Mouse (Mus musculus) heart, postnatal 4 days (tissue): ENCODE data around the gene Neil1. TPM values are rescaled to one million over a fixed set of nuclear protein-coding genes. Genes with fewer than 3 reads are reported as not detected.

Source experiments
- DNase-seq: peaks from one replicate; pipeline ENCODE4 v3.0.0; 2021
- total RNA-seq, 2 experiments: library from RNA; stranded (reverse); gene quantifications; 2 replicates each; pipeline ENCODE4 v1.2.3; 2021

The Neil1 gene
- total RNA-seq: 1 to 10 TPM; 3.5 to 5.0 TPM

DNA sequence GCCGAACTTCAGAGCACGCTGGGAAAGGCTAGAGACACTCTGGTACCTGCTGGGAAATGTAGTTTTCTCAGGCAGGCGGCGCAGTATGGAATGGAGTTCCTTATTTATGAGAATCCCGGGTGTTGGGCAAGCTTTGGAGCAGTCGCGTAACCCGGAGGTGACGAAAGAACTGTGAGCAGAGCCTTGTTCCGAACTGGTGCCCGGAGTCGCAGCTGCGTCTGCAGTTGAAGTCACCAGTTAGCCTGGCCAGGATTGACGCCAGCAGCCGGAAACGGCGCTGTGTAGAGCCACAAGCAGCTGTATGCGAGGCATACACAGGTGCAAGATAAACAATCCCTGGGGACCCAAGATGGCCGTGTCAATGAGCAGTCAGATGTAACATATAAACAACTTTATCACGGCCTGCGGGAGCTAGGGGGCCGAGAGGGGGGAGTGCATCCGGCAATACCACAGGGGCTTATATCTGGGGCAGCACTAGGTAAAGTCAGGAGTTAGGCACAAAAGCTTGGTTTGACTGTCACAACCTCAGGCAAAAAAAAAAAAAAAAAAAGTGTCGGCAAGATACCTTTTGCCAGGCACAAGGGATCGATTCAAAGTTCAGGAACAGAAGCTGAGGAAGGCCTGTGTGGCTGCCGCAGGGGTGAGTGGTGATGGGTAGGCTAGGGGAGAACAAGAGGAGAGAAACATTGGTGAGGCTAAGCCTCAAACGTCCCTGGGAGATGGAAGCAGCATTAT, at the start of gene Neil1:
Gene Neil1 (minus strand): TSS at position 162 of the 735 bp plus-strand sequence.
- peak; percentile 81 for DNase-seq

DNA sequence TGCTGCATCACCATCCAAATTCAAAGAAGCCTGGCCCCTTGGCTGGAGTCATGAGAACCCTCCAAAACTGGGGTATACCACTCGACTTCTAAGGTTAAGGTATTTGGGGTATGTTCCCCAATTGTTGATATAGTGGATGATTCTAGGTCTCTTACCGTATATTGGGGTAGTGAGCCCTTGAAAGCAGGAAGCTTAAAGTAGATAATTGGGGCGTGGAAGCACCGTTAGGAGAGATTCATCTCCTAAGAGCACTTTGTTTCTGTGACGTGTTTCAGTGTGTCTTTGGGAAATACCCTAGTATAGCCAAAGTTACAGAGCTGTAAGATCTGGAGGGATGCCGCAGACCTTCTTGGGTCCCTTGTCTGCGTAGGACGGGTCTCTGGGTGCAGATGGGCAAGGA, 49.3 kb upstream of the Neil1 start:
- DNase-seq: no peak

DNA sequence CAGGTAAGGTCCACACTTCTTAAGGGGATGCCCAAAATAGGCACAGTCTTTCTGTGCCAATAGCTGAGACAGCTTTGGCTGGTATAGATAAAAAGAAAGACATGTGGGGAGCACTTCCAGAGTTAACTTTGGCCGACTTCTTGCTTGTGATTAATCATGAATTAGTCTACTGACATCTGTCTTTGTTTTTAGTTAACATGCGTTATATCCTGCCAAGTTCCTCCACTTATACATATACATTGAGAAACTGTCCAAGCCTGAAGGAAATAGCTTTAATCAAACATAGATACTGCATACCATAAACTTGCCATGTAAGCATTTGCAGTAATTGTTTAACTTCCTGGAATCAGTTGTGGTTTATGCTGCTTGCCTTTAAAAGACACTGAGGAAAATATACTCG, 48.6 kb upstream of the Neil1 start:
- DNase-seq: no peak

DNA sequence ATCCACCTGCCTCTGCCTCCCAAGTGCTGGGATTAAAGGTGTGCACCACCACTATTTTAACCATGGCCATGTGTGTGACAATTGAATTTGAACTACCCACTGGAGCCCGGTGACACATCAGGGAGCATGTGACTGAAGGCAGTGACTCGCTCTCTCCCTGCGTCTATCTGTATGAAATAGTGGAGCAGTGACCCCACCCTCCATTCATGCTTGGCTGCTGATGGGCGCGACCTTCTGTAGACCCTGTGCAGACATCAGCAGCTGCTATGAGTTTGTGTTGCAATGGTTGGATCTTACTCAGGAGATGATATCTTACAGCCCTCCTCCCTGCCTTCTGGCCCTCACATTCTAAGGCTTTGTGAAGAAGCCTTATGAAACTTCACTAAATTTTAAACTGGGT, 20.3 kb upstream of the Neil1 start:
- DNase-seq: no peak

DNA sequence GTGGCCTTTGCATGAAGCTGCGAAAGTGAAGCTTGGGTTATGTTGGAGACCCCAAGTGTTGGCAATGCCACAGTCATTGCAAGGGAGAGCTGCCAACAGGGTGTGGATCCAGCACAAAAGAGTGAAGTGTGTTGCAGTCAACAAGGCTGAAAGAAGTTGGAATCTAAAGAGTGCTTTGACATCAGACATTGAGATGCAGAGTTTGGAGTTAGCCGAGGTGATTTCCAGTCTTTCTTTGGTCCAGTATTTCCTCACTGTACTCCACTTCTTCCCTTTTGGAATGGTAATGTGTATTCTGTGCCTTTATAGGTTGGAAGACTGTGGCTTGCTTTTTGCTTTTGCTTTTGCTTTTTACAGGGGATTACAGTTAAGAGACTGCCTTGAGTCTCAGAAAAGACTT, 18.1 kb upstream of the Neil1 start:
- DNase-seq: no peak

DNA sequence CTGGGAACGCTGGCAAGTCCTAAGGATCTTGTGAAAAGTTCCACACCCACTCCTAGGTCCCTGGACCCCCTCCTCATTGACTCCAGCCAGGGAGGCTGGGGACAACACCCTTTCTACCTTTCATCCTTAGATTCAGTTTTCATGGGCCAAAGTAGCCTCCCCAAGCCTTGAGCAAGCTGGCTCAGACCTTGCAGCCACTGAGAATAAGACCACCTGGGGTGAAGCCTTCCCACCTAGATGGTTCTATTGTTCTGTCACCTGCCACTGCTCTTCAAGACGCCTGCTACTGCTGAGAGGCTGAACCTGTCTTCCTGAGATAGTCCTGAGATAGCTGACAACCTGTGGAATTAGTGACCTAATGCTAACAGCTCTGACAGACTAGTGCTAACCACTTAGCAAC, 15.0 kb upstream of the Neil1 start:
- no peak for DNase-seq

DNA sequence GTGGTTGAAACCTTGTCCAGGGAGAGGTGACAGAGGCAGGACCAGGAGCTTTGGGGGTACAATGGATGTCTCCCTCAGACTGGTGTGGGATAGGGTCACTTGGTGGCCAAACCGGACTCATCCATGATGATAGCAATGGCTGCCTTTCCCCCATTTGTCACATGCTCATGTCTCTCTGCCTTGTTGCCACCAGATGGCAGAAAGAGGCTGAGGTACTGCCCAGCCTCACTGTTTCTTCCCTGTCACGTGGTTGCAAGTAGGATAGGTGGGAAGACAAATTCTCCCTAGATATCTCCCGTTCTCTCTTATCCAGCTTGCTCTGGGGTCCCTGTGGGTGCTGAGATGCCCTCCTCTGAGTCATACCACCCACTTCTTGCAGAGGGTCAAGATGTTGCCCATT, 14.4 kb upstream of the Neil1 start:
- no peak for DNase-seq

DNA sequence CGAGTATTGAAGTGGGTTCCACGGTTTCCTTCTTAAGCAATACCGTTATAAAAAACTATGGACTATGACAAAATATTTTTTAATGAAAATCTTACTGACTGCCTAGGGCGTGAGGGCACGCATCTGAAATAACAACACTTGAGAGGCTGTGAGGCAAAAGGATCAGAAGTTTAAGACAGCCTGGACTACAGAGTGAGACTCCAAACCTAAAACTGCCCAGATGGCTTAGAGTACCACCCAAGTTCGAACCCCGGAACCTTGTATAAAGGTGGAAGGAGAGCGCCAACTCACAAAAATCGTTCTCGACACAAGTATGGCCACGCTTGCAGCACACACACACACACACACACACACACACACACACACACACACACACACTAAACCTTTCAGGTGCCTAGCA, 10.4 kb upstream of the Neil1 start:
- DNase-seq: no peak

DNA sequence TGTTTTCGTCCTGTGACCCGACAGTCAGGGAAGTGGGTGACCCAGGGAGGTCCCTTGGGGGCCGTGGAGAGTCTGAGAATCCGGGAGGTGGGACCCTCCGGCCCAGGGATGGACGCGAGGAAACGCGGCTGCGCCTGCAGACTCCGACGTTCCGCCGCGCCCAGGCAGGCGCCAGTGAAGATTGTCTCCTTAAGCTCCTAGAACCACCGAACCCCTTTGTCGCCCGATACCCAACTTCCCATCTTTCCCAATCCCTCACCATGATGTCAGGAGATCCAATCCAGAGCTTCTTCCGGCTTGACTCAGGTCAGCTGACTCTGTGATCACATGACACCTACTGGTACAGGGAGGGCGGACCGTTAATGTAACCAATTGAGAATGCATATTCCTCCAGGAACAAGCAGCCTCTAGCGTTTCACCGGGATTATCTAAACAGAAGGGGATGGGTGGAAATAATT, 9.9 kb upstream of the Neil1 start, which contains the start of gene Commd4:
Gene Commd4 (minus strand): TSS at position 319 of the 458 bp plus-strand sequence.
- peak; percentile 95 for DNase-seq

DNA sequence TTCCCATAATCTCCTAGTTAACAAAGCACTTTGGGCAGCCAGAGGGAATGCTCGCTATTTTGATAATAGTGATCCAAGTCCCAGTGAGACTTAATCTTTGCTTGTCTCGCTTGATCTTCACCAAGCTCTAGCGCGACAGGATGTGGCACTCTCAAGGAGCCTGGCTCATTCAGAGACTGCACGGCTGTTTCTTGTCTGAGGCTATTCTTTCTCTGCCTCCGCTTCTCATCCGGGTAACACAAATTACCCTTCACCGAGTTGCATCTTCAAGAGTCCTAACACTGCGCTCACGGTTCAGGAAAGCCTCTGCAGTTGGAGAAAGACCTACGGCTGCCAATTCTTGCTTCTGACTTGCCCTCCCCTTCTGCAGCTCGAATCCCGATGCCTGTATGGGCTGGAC, 9.4 kb upstream of the Neil1 start:
- no peak for DNase-seq

DNA sequence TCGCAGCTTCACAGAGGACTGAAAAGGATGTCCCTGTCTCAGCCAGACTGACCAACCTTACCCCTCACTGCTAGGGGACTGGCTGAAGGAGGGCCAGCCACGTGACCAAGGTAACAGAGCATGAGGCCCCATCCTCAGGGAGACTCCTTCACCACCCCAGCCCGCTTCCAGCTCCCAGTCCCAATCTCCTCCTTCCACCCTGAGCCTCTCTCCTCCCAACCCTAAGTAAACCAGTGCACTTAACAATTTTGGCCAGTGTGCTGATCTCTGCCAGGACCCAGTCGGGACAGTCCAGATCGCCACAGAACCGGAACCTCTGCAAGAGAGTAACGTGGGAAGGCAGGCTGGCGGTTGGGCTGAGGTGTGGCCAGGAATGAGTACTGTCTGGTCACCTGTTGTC, 8.7 kb upstream of the Neil1 start:
- DNase-seq: no peak

DNA sequence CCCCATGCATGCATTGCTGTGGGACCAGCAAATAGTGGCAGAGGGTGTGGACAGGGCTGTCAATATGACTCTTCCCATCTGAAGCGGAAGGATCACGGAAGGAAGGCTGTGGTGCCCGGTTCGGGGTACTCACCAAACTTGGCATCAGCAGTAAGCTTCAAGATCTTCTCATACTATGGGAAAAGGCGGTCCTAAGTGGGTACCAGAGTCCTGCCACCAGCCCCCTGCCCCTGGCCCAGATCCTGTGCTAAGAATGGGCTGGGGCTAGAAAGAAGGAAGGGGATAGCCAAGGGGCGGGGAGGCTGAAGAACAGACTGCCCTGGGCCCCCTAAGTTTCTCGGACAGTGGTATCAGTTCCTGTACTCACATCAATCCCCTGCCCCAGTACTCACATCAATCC, 8.3 kb upstream of the Neil1 start:
- no peak for DNase-seq

DNA sequence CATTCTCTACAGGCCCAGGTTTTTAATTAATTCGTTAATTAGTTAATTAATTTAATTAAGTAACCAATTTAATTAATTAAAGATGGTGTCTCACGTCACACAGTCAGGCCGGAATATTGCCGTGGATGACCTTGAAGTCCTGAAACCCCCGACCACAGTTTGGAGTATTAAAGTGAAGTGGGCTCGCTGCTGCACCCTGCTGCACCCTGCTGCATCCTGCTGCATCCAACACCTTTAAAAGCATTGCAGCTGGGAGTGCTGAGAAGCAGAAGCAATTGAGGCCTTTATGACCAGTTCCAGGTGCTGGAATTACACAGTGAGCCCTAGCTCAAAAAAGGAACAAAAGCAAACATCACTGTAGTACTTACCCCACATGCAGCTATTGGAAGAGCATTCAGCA, 4.2 kb upstream of the Neil1 start:
- DNase-seq: no peak

DNA sequence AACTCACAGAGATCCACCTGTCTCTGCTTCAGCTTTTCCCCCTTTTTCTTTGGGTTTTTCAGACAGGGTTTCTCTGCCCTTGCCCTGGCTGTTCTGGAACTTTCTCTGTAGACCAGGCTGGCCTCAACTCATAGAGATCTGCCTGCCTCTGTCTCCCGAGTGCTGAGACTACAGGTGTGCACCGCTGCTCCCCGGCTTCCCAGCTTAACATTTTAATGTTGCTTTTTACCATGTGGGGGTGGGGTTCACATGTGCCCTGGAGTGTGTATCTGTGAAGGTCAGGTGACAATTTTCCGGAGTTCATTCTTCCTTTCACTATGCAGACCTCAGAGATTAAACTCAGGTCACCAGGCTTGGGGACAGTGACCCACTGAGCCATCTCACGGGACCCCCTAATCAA, 2.1 kb upstream of the Neil1 start:
- DNase-seq: no peak

DNA sequence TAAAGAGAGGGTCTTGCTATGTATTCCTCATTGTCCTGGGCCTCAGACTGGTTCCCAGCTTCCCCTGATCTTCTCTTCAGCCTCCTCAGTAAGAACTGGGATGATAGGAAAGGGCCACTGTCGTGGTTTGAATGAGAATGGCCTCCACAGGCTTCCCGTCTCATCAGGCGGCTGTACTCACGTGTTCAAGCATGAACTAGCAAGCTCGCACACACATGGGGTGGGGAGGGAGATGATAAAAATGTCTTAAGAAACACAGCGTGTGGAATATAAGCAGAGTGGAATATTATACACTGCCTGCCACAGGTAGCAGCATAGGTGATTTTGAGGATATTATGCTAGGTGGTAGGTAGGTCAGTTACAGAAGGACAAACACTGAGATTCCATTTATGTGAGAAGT, 916 bp upstream of the Neil1 start:
- DNase-seq: no peak

DNA sequence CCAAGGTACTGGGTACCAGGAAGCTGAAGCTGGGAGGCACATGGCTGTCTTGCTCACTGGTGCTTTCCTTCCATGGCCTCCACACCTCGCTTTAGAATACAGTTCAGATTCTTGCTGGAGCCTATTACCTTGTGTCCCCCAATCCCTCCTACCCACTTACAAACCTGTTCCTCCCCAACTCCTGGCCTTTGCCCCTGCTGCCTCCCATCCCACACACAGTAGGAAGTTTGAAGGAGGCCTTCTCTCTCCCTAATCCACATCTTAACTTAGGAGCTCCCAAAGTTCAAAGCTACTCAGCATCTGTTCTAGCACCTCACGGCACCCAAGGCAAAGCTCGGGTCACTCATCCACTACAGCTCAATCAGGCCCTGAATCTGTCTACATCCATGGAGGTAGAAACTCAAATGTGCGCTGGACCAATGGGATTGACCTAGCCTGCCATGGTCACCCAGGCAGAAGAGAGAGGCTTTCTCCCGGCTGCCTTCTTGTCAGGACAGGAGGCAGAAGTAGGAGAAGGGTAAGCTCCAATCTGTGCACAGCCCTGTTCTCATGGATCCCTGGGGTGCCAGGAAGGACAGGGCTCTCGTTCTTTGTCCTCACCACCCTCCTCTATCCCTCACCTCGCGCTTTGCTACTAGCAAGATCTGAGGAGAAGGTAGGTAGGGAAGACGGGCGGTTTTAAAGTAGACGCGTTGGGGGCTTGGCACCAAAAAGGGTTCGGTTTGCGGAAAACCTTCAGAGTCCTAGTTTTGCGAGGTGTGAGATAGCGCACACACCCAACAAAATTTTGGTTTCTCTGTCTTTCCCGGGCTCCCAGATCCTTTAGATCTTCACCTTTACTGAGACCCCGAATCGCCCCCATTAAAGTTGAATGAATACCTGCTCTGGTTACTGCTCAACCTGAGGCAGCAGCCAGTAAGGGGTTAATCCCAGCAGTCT, 631 bp downstream of the Neil1 start:
- DNase-seq: no peak

DNA sequence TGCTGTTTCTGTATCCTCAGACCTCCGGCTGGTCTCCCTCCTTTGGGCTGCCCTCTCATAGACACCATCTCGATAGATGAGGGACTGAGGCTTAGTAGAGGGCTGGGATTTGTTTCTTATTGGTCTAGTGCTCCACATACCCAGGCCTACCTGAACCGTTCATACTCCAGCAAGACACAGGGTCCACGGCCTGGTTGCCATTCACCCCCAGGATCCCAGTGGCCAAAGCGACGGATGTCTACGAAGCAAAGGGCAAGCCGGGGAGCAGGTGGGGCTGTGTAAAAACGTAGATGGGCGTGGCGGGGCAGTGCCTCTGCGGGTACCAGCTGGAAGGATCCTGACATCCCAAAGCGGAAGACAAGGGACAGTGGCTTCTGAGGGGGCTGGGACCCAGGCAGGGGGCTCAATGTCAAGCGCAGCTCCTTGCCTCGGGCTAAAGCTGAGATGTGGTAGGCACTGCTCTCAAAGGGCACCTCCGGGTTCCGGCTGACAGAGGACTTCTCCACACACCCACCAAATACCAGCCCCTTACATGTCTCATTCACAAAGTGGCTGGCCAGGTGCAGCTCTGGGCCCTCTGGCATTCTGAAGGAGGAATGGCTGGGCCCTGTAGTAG, 1.5 kb downstream of the Neil1 start:
- DNase-seq: no peak

DNA sequence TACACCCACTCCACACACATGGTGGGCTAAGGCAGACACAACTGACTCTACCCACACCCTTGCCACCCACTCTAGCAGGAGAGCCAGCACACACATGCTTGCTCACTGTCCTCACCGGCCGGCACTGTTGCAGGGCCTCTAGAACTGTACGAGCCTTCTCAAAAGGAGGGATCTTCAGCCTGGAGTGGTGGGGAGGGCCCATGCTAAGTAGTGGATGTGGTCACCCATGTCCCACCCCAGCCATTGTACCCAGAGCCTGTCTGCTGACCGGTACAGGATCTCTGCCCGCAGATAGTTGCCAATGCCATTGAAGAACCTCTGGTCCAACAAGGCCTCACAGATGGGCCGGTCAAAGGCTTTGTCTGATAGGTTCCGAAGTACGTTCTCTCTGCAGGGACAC, 3.3 kb downstream of the Neil1 start:
- DNase-seq: no peak

DNA sequence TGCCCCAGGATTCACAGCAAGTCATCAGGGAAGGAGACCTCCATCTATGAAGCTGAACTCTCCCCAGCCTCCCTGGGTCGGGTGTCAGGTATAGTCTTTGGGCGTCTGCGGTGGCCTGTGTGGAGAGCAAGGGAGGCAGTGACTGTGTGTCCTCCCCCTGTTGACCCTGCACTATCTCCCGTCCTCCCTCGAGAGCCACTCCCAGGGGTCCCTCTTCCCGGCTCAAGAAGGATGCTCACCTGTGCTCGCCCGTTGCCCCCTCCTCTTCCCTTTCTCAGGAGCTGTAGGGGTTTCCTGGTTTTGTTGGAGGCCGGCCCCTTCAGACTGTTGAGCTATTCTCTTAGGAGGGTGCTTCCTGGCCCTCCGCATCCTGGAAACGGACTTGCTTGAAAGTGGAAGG, 4.9 kb downstream of the Neil1 start:
- DNase-seq: no peak

DNA sequence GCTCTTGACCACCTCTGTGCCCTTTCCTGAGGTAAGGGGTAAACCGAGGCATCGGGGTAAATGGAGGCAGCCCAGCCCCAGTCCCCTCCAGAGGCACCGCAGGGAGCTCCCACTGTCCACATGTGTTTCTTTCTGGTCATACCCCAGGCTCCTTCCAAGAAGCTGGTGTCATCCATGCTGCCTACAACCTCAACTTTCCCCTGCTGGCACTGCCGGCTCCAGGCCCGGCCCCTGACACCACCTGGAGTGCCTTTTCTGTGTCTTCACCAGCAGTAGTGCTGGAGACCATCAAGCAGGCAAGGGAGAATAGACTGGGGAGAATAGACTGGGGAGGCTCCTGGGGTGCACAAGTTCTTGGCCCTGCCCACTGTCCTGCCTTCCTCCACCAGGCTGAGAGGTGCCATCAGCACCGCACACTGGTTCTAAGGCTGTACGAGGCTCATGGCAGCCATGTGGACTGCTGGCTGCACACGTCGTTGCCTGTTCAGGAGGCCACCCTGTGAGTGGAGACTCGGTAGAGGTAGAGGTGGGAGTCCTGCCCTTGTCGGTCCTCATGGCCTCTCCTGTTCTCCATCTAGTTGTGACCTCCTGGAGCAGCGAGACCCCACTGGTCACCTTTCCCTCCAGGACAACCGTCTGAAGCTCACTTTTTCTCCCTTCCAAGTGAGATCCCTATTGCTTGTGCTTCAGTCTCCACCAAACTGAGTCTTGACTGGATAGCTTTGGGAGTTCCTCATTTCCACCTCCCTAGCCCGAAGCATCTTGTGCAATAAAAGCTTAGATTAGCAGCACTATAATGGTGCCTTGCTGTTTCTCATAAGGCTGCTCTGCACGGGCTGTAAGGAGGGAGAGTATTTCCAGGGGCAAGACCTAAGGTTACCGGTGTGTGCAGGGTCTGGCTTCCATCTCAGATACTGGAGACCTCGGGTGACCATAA, 6.4 kb downstream of the Neil1 start:
- no peak for DNase-seq

DNA sequence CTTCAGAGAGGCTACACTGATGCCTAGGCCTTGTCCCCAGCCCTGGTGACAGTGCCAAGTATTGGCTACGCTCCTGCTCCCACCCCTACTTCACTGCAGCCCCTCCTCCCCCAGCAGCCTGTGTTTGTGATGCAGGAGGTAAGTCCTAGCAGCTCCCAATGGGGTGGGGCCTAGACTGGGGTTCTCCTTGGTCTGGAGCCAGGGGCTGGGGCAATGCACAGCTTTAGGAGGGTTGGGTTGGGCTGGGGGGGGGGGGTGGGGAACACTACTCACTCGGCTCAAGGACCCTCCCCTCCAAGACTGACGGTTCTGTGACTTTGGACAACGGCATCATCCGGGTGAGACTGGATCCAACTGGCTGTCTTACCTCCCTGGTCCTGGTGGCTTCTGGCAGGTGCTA, 8.5 kb downstream of the Neil1 start:
- DNase-seq: no peak

DNA sequence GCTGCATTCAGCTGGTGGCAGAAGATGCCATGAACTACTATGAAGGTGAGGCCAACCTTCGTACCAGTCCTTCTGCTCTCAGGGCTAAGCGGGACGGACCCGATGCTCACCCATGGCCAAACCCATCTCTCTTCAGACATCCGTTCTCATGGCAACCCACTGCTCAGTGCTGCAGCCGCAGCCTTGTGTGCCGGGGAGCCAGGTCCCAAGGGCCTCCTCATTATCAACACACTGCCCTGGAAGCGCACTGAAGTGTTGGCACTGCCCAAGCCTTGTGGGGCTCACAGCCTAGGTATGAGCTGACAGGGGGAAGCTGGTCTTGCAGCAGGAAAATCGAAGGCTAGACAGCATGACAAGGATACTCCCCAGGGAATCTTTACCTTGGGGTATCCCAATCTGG, 9.0 kb downstream of the Neil1 start:
- DNase-seq: no peak
